Mouse (Mus musculus) cerebellum, postnatal 10 days (tissue): ENCODE results near the gene 2300009A05Rik.

Experiments
- DNase-seq, 2 experiments: peaks; one replicate each; pipeline ENCODE4 v3.0.0; 2021; ENCODE audit warnings: mixed read lengths in 2 of 2

2300009A05Rik gene

DNA sequence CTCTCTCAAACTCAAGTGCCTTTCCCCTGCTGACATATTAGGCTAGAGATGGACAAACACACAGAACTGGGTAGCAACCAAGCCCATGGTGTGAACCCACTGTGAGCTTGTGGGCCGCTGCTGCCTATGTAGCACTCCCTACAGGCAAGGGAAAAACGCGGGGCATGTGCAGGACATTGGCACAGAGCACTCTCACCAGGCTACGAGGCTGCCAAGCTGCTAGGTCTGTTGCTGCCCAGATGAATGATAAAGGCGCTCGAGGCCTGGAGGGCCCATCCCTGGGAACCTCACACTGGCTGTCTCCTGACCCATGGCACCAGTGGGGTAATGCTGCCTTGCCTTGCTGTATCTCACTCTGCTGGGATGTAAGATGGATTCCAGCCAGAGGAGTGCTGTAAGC is 53.0 kb downstream of the 2300009A05Rik start:
- DNase-seq, result peak; percentile 47 to 55
